Mouse (Mus musculus) left cerebral cortex, postnatal 4 days (tissue): Measurements from ENCODE around the gene Pafah1b2. TPM values are rescaled to one million over a fixed set of nuclear protein-coding genes. Genes with fewer than 3 reads are reported as not detected.

Experiments
- DNase-seq: peaks from one replicate; pipeline ENCODE4 v3.0.0-alpha.2; 2022
- intact Hi-C: fragments of 180-260 bp; cut with DNase I; formaldehyde crosslinking; loops from one replicate; pipeline ENCODE4 v1.15.1; 2025
- total RNA-seq, 2 experiments: library from RNA; stranded (reverse); gene quantifications; 2 replicates each; pipeline ENCODE4 v1.2.3; 2021

Gene Pafah1b2
- total RNA-seq, 2 experiments from 2014 or later, result 262 to 267 TPM

GRCm38 (mm10) chr9:45984409-45985228 lies 27.9 kb downstream of the Pafah1b2 start:
- DNase-seq, result peak; percentile 95
- intact Hi-C loops, result loop anchor here (2.0 kb wide), 1 partner anchor 28 kb away; the partner anchor contains the start of genes Pafah1b2 and Sik3

- intact Hi-C loops, result loop anchor here (2.0 kb wide), 1 partner anchor 29 kb away; the partner anchor contains the start of genes Pafah1b2 and Sik3
- peak; percentile 32 for DNase-seq
These were observed 28.6 kb downstream of the Pafah1b2 start for GRCm38 (mm10) chr9:45983676-45984408.

GRCm38 (mm10) chr9:45981331-45981730 lies 31.2 kb downstream of the Pafah1b2 start:
- intact Hi-C loops, result no loop called here

GRCm38 (mm10) chr9:45980611-45981010 lies 31.9 kb downstream of the Pafah1b2 start:
- intact Hi-C loops, result no loop called here
- DNase-seq, result no peak

More at GRCm38 (mm10) chr9:45981331-45981730, 31.2 kb downstream of the Pafah1b2 start:
- no peak for DNase-seq

GRCm38 (mm10) chr9:45979778-45980177 lies 32.7 kb downstream of the Pafah1b2 start:
- intact Hi-C loops, result no loop called here
- no peak for DNase-seq

- no peak for DNase-seq
- intact Hi-C loops, result no loop called here
These were observed 35.6 kb downstream of the Pafah1b2 start for GRCm38 (mm10) chr9:45976884-45977283.

- intact Hi-C loops, result no loop called here
These were observed 48.9 kb downstream of the Pafah1b2 start for GRCm38 (mm10) chr9:45963577-45963976.

GRCm38 (mm10) chr9:45961855-45962254 lies 50.6 kb downstream of the Pafah1b2 start:
- no peak for DNase-seq
- intact Hi-C loops, result no loop called here

More at GRCm38 (mm10) chr9:45963577-45963976, 48.9 kb downstream of the Pafah1b2 start:
- DNase-seq, result no peak

GRCm38 (mm10) chr9:45959661-45960060 lies 52.8 kb downstream of the Pafah1b2 start:
- DNase-seq, result no peak
- intact Hi-C loops, result no loop called here

GRCm38 (mm10) chr9:45958851-45959250 lies 53.6 kb downstream of the Pafah1b2 start:
- intact Hi-C loops, result no loop called here
- no peak for DNase-seq

GRCm38 (mm10) chr9:45958023-45958670 lies 54.3 kb downstream of the Pafah1b2 start:
- intact Hi-C loops, result no loop called here
- no peak for DNase-seq

- peak; percentile 83 for DNase-seq
- intact Hi-C loops, result no loop called here
These were observed 57.2 kb downstream of the Pafah1b2 start, which contains the start of gene Sidt2 for GRCm38 (mm10) chr9:45955107-45955963. Gene Sidt2, minus strand, starts transcription at chr9:45955258.

GRCm38 (mm10) chr9:45954294-45955106 lies 58.0 kb downstream of the Pafah1b2 start:
- peak; percentile 40 for DNase-seq
- intact Hi-C loops, result no loop called here

GRCm38 (mm10) chr9:45953511-45954293 lies 58.8 kb downstream of the Pafah1b2 start:
- no peak for DNase-seq
- intact Hi-C loops, result no loop called here

GRCm38 (mm10) chr9:45952890-45953289 lies 59.6 kb downstream of the Pafah1b2 start:
- DNase-seq, result no peak
- intact Hi-C loops, result no loop called here

GRCm38 (mm10) chr9:45952057-45952456 lies 60.4 kb downstream of the Pafah1b2 start:
- DNase-seq, result no peak
- intact Hi-C loops, result no loop called here

GRCm38 (mm10) chr9:45946872-45947183 lies 65.7 kb downstream of the Pafah1b2 start:
- DNase-seq, result no peak
- intact Hi-C loops, result no loop called here

- intact Hi-C loops, result no loop called here
- DNase-seq, result no peak
These were observed 66.2 kb downstream of the Pafah1b2 start for GRCm38 (mm10) chr9:45946182-45946871.
